Mouse (Mus musculus) fibroblast of lung, adult 2 months (primary cell): ENCODE measurements around the gene Fuca2.

Experiments
- DNase-seq: peaks from one replicate; pipeline ENCODE4 v3.0.0-alpha.2; 2011; ENCODE audit warnings: low read depth

Gene Fuca2

DNA sequence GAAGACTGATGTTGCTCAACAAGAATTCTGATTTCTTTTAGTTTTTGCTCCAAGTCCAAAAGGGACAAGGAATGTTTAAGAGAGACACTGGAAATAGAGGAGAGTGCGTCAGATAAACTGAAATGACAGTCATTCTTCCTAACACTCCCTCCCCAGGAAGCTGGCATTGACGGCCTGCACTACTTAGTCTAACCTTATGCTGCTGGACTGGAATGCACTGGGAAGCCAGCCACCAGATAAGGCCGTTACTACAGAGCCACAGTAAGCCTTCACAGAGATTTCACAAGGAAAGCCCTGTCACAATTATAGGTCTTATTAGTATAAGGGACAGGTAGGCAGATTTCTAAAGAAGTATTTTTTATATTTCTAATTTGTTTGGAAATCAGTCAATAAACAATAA, 35.4 kb downstream of the Fuca2 start:
- DNase-seq, result no peak

GRCm38 (mm10) chr10:13536706-13537105, 37.4 kb downstream of the Fuca2 start:
- no peak for DNase-seq

DNA sequence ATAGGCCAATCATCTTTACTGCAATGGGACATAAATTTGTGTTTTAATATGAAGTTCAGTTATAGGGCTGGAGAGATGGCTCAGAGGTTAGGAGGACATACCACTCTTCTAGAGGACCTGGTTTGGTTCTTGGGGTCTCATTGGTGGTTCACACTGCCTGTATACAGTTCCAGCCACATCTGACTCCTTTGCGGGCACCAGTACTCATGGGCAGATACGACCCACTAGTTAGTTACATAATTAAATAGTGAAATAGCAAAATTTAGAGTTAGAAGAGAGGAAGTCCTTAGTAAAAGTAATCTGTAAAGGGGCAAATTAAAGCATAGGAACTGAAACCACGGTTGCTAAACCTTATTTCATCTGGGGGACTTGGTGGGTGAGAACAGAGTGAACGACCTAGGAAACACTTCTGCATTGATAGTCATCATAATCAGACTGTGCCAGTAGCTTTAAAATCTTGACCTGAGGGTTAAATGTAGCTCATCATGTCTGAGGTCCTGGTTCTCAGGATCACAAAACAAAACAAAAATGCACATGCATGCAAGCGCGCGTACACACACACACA, 40.5 kb downstream of the Fuca2 start:
- DNase-seq, result no peak

GRCm38 (mm10) chr10:13541721-13542120, 42.4 kb downstream of the Fuca2 start:
- no peak for DNase-seq

- DNase-seq, result peak; percentile 69
Measured at GRCm38 (mm10) chr10:13552646-13553497, 53.5 kb downstream of the Fuca2 start, which contains the start of the genes Adat2 and Pex3. Adat2 (plus strand) TSS chr10:13552894. Pex3 (minus strand) TSS chr10:13553142.

DNA sequence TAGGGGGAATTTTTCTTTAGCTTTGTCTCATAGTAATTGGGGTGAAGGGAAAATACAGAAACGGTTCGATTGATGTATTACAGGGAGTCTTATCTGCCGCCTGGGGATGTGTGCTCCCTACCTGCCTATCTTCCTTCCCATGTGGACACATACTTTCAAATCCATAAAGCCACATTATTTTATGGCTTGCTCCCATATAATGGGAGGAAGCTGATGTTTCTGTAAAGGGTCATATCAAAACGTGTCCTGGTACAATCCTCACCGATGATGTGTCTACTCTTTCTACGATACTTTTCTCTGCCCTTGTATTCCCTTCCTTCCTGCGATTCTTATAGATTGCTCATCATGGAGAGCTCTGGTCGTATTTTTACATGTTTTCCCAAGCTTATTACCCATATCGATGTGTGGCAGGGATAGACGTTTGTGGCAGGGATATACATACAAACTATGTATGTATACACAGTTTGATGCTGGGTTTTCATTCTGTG, 54.2 kb downstream of the Fuca2 start:
- no peak for DNase-seq

GRCm38 (mm10) chr10:13554316-13554715, 55.0 kb downstream of the Fuca2 start:
- DNase-seq, result no peak

DNA sequence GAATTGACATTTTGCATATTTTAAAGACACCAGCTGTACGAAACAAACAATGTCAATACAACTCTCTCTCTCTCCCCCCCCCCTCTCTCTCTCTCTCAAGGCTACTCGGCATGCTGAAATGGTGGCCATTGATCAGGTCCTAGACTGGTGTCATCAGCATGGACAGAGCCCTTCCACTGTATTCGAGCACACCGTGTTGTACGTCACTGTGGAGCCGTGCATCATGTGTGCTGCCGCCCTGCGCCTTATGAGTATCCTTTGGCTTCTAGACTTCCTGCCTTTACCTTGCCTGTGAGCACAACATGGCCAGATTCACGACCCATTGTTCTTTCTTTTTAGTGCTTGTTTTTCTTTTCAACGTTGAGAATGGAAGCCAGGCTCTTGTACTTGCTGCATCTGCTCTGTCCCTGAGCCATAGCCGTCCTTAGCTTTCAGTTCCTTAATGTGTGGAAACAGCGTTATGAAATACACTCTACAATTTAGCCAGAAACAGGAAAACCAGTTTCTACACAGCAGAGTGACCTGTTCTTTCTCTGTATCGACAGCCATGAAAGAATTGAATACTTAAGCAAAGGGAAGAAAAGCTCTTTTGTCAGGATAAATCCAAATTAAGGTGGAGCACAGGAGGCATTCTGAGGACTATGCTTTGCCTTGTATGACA, 60.8 kb downstream of the Fuca2 start:
- no peak for DNase-seq

DNA sequence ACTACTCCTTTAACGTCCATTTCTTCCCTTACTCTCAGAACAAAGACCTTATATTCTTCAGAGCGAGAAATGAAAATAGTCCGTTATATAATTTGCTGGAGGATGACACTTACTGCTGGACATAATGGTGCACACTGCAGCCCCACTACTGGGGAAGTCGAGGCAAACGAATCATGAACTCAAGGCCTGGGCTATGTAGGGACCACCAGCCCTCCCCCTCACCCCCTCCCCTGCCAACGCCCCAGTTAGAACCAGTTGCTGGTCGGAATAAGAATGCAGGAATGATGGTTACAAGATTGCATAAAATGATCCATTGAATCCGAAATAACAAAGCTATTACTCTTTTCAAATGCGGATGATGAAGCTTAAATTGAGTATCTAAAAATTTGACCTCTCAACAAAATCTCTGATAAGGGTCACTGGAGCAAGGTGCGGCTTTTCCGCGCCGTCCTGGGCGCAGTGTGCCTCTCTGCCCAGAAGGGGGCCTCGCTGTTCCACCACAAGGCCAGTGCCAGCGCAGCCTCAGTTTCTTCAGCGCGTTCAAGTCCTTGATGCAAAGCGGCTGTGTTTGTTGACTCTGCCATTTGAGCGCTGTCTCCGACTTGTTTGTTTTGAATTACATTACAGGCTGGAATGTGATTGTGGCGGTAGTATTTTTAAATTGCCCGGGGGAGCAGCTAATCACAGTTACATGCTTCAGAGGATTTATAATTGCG, 65.2 kb downstream of the Fuca2 start:
- no peak for DNase-seq

DNA sequence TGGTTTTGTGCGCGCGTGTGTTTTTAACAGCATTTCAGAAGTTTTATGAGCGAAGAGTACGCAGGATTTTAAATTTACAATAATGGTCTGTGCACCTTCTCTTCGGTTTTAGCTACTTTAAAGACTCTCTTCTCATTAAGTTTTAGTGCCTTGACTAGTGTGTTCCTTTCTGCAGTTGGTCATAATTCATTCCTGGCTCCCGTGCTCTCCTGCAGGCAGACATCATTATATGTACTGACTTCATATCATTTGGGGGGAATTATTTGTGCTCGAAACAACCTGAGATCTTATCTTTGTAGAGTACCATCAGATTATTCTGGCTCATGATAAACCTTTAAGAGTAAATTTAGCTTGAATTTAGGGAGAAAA, 65.7 kb downstream of the Fuca2 start:
- DNase-seq, result no peak

DNA sequence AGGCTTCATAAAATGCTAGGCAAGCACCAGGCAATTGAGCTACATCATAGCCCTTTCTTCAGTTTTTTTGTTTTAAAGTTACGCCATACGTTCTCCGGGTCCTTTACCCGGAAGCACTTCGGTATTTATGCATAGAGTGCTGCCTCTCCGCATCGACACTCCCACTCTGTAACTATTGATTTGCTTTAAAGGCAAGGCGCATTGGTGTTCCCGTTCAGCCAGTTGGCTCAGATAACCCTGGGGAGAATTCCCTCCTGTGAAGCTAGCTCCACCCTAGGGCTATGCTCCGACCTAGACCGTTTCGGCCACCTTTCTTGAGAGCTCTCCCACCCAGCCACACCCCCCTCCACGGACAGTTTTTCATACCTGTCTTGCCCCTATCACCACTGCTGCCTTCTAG, 67.1 kb downstream of the Fuca2 start:
- no peak for DNase-seq
